Mouse (Mus musculus): Measurements from ENCODE around the gene Tmsb15l. TPM values are rescaled to one million over a fixed set of nuclear protein-coding genes. Genes with fewer than 3 reads are reported as not detected.

Gene Tmsb15l
- total RNA-seq (2023) = not detected

DNA sequence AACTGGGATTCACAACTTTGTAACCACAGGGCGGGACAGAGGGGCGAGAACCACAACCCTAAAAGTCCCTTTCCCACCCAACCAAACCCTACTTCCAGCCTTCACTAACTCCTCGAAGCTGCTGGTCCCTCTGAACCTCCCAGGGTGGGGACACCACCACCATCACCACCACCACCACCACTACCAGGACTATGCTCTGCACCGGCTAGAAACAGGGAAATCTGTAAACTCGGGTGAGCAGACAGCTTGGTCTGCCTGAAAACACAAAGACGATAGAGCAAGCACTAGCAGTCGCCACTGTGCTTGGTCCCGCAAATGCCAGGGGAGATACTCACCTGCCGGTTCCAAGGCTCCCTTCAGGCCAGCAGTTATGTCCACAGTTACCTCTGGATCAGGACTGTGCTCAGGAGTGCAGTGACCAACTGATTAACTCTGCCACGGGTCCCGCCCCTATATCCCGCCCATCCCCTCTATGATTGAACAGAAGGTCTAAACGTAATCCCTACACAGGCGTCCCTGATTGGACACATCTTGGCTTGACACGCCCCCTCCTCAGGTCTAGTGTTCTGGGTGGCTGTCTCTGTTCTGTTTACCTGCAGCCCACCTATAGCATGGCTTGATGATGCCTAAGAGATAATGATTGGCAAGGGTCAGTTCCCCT is at the start of gene Tmsb15l, which contains the start of gene Tmsb15b1:
TSS of gene Tmsb15l (minus strand) at position 446 of the 661 bp plus-strand sequence.
TSS of gene Tmsb15b1 (minus strand) at position 451 of the 661 bp plus-strand sequence.

GRCm38 (mm10) chrX:136992978-136993547 is 16.4 kb upstream of the Tmsb15l start, which contains the start of gene Zcchc18:
Gene Zcchc18, plus strand, starts transcription at chrX:136993155.

GRCm38 (mm10) chrX:136975397-136975796 is 1.3 kb downstream of the Tmsb15l start, which contains the start of gene Tmsb15b2:
Gene Tmsb15b2, minus strand, starts transcription at chrX:136975497.

GRCm38 (mm10) chrX:136927031-136927430 is 49.6 kb downstream of the Tmsb15l start, which contains the start of gene H2bfm:
Gene H2bfm, plus strand, starts transcription at chrX:136927325.

Other genes starting within 250 kb of the Tmsb15l start
- gene Morf4l2, start 233.2 kb downstream of the Tmsb15l start, total RNA-seq (2023) = 147 TPM
- not detected for gene Glra4, start 196.7 kb downstream of the Tmsb15l start, total RNA-seq (2023)
- 4.7 TPM for gene Plp1, start 154.2 kb downstream of the Tmsb15l start, total RNA-seq (2023)
- not detected for gene Rab9b, start 108.1 kb downstream of the Tmsb15l start, total RNA-seq (2023)
- not detected for gene H2bfm, start 49.5 kb downstream of the Tmsb15l start, total RNA-seq (2023)
- gene Tmsb15b2, start 1.4 kb downstream of the Tmsb15l start, total RNA-seq (2023) = 33.4 TPM
- 9.3 TPM for gene Tmsb15b1, start within 50 bp of the Tmsb15l start, total RNA-seq (2023)
- gene Zcchc18, start 16.3 kb upstream of the Tmsb15l start, total RNA-seq (2023) = 4.9 TPM
- 35.6 TPM for gene Slc25a53, start 61.4 kb upstream of the Tmsb15l start, total RNA-seq (2023)
- 7.4 TPM for gene Fam199x, start 72.7 kb upstream of the Tmsb15l start, total RNA-seq (2023)
- gene Esx1, start 145.2 kb upstream of the Tmsb15l start, total RNA-seq (2023) = not detected

Data from CD8-positive naive resting alpha-beta T cell, adult 57 days (primary cell).